Mouse (Mus musculus) hindbrain, embryonic 14.5 days (tissue): ENCODE measurements around the gene Cdh12. TPM values are rescaled to one million over a fixed set of nuclear protein-coding genes. Genes with fewer than 3 reads are reported as not detected.
A peak's percentile ranks its signal among the peaks of the same experiment; 100 is the strongest.

Experiments used
- ATAC-seq: fragments of 200-750 bp; cut with Nextera tagmentation; 2 replicates; pipeline ENCODE4 v1.8.0; 2017; ENCODE audit warnings: moderate number of reproducible peaks, mild to moderate bottlenecking, moderate TSS enrichment, moderate library complexity; ENCODE audit not compliant: low FRiP score
- DNase-seq: peaks from one replicate; pipeline ENCODE4 v3.0.0-alpha.2; 2015; ENCODE audit warnings: low spot score
- H3K27ac ChIP-seq: fragments of 300-500 bp; sonication (generic); 2 replicates; pipeline ENCODE4 v1.5.1; 2014; ENCODE audit warnings: mild to moderate bottlenecking, moderate library complexity
- H3K27me3 ChIP-seq: fragments of 300-500 bp; sonication (generic); 2 replicates; pipeline ENCODE4 v1.6.1; 2014; ENCODE audit warnings: mild to moderate bottlenecking, low read length, mixed read lengths; ENCODE audit not compliant: control insufficient read depth, insufficient read depth
- H3K36me3 ChIP-seq: fragments of 300-500 bp; sonication (generic); replicated peaks from 2 replicates; pipeline ENCODE4 v1.6.1; 2014; ENCODE audit not compliant: control insufficient read depth, insufficient read depth
- H3K4me1 ChIP-seq: fragments of 300-500 bp; sonication (generic); replicated peaks from 2 replicates; pipeline ENCODE4 v1.6.1; 2014; ENCODE audit warnings: antibody characterized with exemption, low read length, mixed read lengths; ENCODE audit not compliant: control insufficient read depth, insufficient read depth
- H3K4me2 ChIP-seq: fragments of 300-500 bp; sonication (generic); replicated peaks from 2 replicates; pipeline ENCODE4 v1.6.1; 2014; ENCODE audit warnings: mild to moderate bottlenecking, moderate library complexity
- H3K4me3 ChIP-seq: fragments of 300-500 bp; sonication (generic); replicated peaks from 2 replicates; pipeline ENCODE4 v1.5.1; 2014; ENCODE audit warnings: mild to moderate bottlenecking, low read length
- H3K9ac ChIP-seq: fragments of 300-500 bp; sonication (generic); 2 replicates; pipeline ENCODE4 v1.6.1; 2014
- H3K9me3 ChIP-seq: fragments of 300-500 bp; sonication (generic); 2 replicates; pipeline ENCODE4 v1.6.1; 2016; ENCODE audit warnings: low read length; ENCODE audit not compliant: control insufficient read depth
- WGBS: fragments of 180-500 bp; shearing (Covaris S2); extraction: QIAGEN DNeasy Blood & Tissue Kit; methylation state at CpG from one replicate; pipeline ENCODE4 v1.1.7; 2014; 5-methylcytosine and 5-hydroxymethylcytosine counted together
- polyA plus RNA-seq: library from polyadenylated mRNA; unstranded; fragments of >200 nt; fragmentation: Nextera tagmentation; extraction: Ambion mirVana; gene quantifications from 2 replicates; pipeline ENCODE4 v1.2.1, GENCODE M21; 2014

The Cdh12 gene
- polyA plus RNA-seq, 1 experiment from 2014 or later: 9.7 TPM

DNA sequence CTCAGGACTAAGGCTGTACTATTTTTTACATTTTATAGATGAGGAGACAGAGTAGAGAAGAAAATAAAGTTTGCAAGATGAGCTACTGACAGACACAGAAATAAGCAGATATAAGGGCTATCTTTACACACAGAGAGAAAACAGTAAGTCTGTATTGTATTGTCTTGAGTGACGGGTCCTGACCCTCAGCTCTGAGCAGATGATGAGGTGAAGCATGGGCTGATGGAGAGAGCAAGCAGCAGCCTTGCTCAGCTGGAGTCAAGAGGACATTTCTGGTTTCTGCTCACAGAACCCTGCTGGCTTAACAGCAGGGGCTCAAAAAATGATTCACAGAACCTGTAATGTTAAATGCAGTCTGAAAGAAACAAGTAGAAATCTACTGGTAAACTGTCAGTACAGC lies 386.8 kb downstream of the Cdh12 start:
- 49% methylated on average over 1 of the region's 1 CpGs for WGBS
- no peak for DNase-seq
- Histone ChIP-seq H3K9ac (no peak overlapping the region), H3K9me3 (no peaks in the 10 kb centered on the region), H3K36me3 (no peaks in the 10 kb centered on the region), H3K27me3 (no peaks in the 10 kb centered on the region), H3K27ac (peak overlapping the region; percentile 38; the same call in 1 of the 2 replicates), H3K4me3 (no peak overlapping the region), H3K4me1 (no peaks in the 10 kb centered on the region), H3K4me2 (no peak overlapping the region)
- ATAC-seq: no peak

DNA sequence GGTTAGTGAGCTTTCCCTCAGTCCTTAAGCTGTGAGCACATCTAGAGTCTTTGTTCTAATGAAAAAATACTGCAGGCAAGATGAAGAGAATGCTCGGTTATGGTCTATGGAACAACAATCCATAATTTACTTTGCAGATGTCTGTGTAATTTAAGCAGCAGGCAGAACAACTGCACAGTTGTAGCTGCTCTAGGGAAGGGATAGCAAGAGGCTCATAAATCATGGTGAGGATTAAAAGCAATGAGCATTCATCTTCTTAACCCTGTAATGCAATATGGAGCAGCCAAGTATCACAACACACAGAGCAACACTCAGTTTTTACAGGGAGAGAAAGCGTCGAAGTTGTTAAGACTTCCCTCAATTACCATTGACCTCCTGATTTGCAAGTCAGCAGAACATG lies 387.9 kb downstream of the Cdh12 start:
- ATAC-seq (peak; percentile 71; the same call in 1 of the 2 replicates), DNase-seq (peak; percentile 32)
- Histone ChIP-seq H3K9ac (no peak overlapping the region), H3K4me1 (no peaks in the 10 kb centered on the region), H3K9me3 (no peaks in the 10 kb centered on the region), H3K27ac (no peak overlapping the region), H3K36me3 (no peaks in the 10 kb centered on the region), H3K4me3 (no peak overlapping the region), H3K27me3 (no peaks in the 10 kb centered on the region), H3K4me2 (no peak overlapping the region)
- 46% methylated on average over 3 of the region's 3 CpGs for WGBS

- no peak for DNase-seq
- WGBS: 91% methylated on average over 5 of the region's 5 CpGs
- Histone ChIP-seq H3K9me3 (no peaks in the 10 kb centered on the region), H3K4me1 (no peaks in the 10 kb centered on the region), H3K4me3 (no peak overlapping the region), H3K4me2 (no peak overlapping the region), H3K27ac (no peak overlapping the region), H3K36me3 (no peaks in the 10 kb centered on the region), H3K9ac (no peak overlapping the region), H3K27me3 (no peaks in the 10 kb centered on the region)
- no peak for ATAC-seq
These were observed 392.4 kb downstream of the Cdh12 start for GRCm38 (mm10) chr15:20841479-20841878.

GRCm38 (mm10) chr15:20863076-20863475 lies 414.0 kb downstream of the Cdh12 start:
- Histone ChIP-seq H3K36me3 (no peaks in the 10 kb centered on the region), H3K4me1 (no peaks in the 10 kb centered on the region), H3K9ac (no peak overlapping the region), H3K4me2 (no peak overlapping the region), H3K4me3 (no peak overlapping the region), H3K9me3 (no peaks in the 10 kb centered on the region), H3K27me3 (no peaks in the 10 kb centered on the region), H3K27ac (no peak overlapping the region)
- no peak for DNase-seq
- no peak for ATAC-seq
- 70% methylated on average over 2 of the region's 2 CpGs for WGBS

DNA sequence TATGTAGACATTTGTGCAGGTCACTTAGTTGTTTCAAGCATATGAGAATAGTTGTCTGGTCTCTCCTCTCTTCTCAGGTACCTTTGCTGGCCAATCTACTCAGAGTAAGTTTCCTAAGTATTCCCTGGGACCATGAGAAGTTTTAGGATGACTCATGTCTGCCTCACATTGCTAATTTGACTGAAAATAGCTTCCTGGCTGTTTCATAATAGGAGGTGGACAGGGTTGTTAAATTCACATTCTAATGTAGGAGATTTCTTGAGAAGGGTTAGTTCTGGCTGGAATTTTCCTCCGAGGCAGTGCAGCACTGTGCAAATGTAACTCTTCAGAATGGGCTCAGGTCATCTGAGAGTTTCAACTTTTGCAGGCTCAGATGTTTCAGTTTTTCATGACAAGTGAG lies 423.5 kb downstream of the Cdh12 start:
- Histone ChIP-seq H3K9me3 (no peaks in the 10 kb centered on the region), H3K9ac (no peak overlapping the region), H3K4me2 (no peak overlapping the region), H3K36me3 (no peaks in the 10 kb centered on the region), H3K27me3 (no peaks in the 10 kb centered on the region), H3K4me3 (no peak overlapping the region), H3K27ac (no peak overlapping the region), H3K4me1 (no peaks in the 10 kb centered on the region)
- 97% methylated on average over 1 of the region's 1 CpGs for WGBS
- DNase-seq: no peak
- no peak for ATAC-seq

- no peak for DNase-seq
- Histone ChIP-seq H3K4me2 (no peak overlapping the region), H3K4me1 (no peaks in the 10 kb centered on the region), H3K27ac (no peak overlapping the region), H3K9ac (no peak overlapping the region), H3K9me3 (no peaks in the 10 kb centered on the region), H3K4me3 (no peak overlapping the region), H3K36me3 (no peaks in the 10 kb centered on the region), H3K27me3 (no peaks in the 10 kb centered on the region)
- 88% methylated on average over 2 of the region's 2 CpGs for WGBS
- ATAC-seq: no peak
These were observed 427.9 kb downstream of the Cdh12 start for GRCm38 (mm10) chr15:20876993-20877392.

GRCm38 (mm10) chr15:20893471-20893870 lies 444.4 kb downstream of the Cdh12 start:
- Histone ChIP-seq H3K9ac (no peak overlapping the region), H3K9me3 (no peaks in the 10 kb centered on the region), H3K4me3 (no peak overlapping the region), H3K27me3 (no peaks in the 10 kb centered on the region), H3K4me2 (no peak overlapping the region), H3K4me1 (no peaks in the 10 kb centered on the region), H3K27ac (no peak overlapping the region), H3K36me3 (no peaks in the 10 kb centered on the region)
- WGBS: 86% methylated on average over 3 of the region's 3 CpGs
- no peak for ATAC-seq
- no peak for DNase-seq

DNA sequence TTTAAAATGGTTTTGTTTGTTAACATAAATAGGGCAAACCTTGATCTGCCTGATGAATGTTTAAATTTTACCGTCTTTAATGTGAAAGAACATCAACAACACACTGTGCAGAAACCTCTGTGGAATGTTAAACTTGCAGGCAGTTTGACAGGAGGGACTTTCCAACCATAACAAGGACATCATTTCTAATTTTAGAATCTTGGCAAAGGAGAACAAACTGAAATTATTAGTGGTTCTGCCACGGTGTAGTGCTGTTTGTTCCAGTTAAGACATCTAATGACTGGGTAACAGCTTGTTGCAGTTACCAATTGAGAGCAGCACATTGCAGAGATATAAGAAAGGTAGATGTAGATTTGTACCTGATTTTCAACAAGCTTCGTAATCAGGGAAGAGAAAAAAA lies 453.5 kb downstream of the Cdh12 start:
- H3K9ac ChIP-seq: no peak overlapping the region
- H3K4me3 ChIP-seq: no peak overlapping the region
- DNase-seq: peak; percentile 24
- H3K9me3 ChIP-seq: no peaks in the 10 kb centered on the region
- H3K27me3 ChIP-seq: no peaks in the 10 kb centered on the region
- H3K4me2 ChIP-seq: no peak overlapping the region
- no peak overlapping the region for H3K27ac ChIP-seq
- H3K4me1 ChIP-seq: no peaks in the 10 kb centered on the region
- 73% methylated on average over 3 of the region's 3 CpGs for WGBS
- H3K36me3 ChIP-seq: no peaks in the 10 kb centered on the region
- no peak for ATAC-seq

GRCm38 (mm10) chr15:20928221-20928620 lies 479.2 kb downstream of the Cdh12 start:
- Histone ChIP-seq H3K4me1 (no peaks in the 10 kb centered on the region), H3K27me3 (no peaks in the 10 kb centered on the region), H3K4me2 (no peak overlapping the region), H3K4me3 (no peak overlapping the region), H3K9ac (no peak overlapping the region), H3K9me3 (no peaks in the 10 kb centered on the region), H3K36me3 (no peaks in the 10 kb centered on the region), H3K27ac (no peak overlapping the region)
- ATAC-seq (no peak), DNase-seq (no peak)

- no peaks in the 10 kb centered on the region for H3K27me3 ChIP-seq
- H3K4me3 ChIP-seq: no peak overlapping the region
- H3K9ac ChIP-seq: no peak overlapping the region
- no peaks in the 10 kb centered on the region for H3K9me3 ChIP-seq
- H3K27ac ChIP-seq: no peak overlapping the region
- ATAC-seq: no peak
- DNase-seq: no peak
- no peaks in the 10 kb centered on the region for H3K36me3 ChIP-seq
- no peaks in the 10 kb centered on the region for H3K4me1 ChIP-seq
- no peak overlapping the region for H3K4me2 ChIP-seq
These were observed 494.9 kb downstream of the Cdh12 start for GRCm38 (mm10) chr15:20944000-20944399.
